Mouse (Mus musculus) gastrocnemius, adult 18-20 months (tissue): ENCODE data around the gene Deaf1. TPM values are rescaled to one million over a fixed set of nuclear protein-coding genes. Genes with fewer than 3 reads are reported as not detected.
A peak's percentile ranks its signal among the peaks of the same experiment; 100 is the strongest.

Source experiments
- DNase-seq: peaks from one replicate; pipeline ENCODE4 v3.0.0; 2021; ENCODE audit warnings: low spot score
- total RNA-seq, 2 experiments: library from RNA; stranded (reverse); gene quantifications; 2 replicates each; pipeline ENCODE4 v1.2.3; 2021

Deaf1 gene
- total RNA-seq, 2 experiments from 2014 or later: 8.9 to 13.2 TPM

DNA sequence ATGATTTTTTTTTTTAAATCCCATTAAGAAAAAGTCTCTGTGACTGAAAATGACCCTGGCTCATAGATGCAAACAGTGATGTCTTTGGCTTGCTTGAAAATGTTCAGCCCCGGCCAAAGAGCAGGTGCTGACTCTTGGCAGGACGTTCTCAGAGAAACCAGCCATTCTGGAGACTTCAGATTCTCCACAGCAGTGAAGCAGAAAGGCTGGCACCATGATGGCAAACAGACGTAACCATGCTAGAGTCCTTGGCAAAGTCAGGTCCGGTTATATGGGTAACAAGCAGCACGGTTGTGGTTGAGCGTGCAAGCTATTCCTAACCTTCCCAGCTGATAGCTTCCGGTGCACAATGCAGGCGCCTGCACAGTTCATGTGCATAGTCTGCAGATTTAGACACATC, 28.3 kb downstream of the Deaf1 start:
- DNase-seq: no peak

DNA sequence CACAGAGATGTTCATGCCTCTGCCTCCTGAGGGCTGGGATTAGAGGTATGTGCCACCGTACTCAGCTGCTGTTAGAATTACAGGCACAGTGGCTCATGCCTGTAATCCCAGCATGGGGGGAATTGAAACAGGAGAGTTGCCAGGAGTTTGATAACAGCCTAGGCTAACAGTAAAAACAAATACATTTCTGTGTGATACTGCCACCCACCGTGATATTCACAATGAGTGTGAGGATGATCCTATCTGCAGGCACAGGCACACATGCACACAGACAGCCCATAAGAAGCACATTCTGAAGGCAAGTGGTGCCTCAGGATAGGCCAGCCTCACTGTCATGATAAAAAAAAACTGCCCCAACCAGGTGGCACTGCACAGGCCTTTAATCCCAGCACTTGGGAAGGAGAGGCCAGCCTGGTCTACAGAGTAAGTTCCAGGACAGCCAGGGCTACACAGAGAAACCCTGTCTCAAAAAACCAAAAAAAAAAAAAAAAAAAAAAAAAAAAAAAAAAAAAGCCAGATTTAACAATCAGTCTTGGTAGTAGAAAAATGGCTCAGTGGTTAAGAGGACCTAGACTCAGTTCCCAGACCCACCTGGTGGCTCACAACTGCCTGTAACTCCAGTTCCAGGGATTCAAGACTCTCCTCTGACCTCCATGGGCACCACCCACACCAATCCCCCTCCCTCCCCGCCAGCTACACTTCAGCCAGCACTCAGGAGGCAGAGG, 29.4 kb downstream of the Deaf1 start:
- no peak for DNase-seq

DNA sequence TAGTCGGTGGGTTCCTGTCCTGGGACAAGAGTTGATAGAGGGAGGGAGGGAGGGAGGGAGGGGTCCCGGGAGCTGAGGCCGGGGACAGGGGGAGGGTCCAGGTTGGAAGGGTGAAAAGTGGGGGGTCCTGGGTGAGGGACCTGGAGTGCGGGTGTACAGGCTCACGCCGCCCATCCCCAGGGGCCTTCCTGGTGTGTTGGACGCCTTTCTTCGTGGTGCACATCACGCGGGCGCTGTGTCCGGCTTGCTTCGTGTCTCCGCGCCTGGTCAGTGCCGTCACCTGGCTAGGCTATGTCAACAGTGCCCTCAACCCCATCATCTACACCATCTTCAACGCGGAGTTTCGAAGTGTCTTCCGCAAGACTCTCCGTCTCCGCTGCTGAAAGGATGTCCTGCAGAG, 33.0 kb downstream of the Deaf1 start:
- no peak for DNase-seq

DNA sequence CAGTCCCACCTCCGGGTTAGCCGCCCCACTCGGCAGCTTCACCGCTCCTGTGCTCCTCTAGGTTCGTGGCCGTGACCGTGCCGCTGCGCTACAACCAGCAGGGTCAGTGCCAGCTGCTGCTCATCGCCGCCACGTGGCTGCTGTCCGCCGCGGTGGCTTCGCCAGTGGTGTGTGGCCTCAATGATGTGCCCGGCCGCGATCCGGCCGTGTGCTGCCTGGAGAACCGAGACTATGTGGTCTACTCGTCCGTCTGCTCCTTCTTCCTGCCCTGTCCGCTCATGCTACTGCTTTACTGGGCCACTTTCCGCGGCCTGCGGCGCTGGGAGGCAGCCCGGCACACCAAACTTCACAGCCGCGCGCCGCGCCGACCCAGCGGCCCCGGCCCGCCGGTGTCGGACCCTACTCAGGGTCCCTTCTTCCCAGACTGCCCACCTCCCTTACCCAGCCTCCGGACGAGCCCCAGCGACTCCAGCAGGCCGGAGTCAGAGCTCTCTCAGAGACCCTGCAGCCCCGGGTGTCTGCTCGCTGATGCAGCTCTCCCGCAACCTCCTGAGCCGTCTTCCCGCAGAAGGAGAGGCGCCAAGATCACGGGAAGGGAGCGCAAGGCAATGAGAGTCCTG, 33.5 kb downstream of the Deaf1 start:
- DNase-seq: peak; percentile 24

DNA sequence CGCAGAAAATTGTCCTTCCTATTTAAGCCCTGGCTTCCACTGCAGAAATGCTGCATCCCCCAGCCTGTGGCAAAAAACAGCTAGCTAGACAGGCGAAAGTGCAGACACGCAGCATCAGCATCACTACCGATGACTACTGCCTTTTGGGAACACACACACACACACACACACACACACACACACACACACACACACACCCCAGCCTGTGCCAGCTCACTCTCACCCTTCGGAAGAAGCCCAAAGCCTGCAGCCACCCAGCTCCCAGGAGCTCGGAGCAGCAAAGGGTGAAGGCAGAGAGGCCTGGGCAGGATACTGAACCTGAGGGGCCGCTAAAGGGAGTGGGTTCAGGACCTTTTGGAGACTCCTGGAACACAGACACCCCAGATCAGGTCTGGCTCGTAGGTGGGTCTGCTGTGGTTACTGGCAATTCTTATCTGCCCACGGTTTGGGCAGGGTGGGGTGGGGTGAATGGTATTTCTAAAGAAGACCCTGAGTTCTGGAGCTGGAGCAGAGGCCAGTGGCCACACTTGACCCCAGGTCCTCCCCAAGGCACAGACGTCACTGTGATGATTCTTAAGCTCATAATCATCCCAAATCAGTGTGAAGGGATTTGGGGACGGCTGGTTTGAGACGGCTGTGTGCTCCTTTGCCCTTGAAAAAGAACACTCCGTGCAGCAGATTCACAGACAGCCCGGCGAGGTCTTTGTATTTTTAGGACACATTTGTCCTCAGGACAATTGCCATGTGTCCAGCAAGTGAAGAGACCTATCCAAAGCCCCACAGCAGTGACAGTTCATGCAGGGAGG, 34.7 kb downstream of the Deaf1 start:
- DNase-seq: no peak

DNA sequence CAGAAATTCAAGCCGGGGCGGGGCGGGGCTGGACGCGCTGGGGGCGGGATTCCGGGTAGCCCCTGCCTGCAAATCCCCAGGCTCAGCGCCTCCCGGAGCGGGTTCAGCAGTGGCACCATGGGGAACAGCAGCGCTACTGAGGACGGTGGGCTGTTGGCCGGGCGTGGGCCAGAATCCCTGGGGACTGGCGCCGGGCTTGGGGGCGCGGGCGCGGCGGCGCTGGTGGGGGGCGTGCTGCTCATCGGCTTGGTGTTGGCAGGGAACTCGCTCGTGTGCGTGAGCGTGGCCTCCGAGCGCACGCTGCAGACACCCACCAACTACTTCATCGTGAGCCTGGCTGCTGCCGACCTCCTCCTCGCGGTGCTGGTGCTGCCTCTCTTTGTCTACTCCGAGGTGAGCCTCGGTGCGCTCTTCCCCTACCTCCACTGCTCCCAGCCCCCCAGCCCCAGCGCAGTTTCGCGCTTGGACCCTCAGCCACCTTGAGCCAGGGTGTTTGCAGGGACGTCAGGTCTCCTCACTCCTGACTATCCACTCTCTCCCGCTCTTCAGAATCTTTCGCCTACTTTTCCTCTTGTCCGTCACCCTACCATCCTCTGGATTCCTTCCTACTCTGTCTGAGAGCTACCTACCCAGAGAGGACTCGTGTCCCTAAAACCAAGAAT, 35.4 kb downstream of the Deaf1 start, which contains the start of gene Drd4:
Gene Drd4, plus strand, starts transcription at position 86 of the 662 bp plus-strand sequence.
- no peak for DNase-seq

DNA sequence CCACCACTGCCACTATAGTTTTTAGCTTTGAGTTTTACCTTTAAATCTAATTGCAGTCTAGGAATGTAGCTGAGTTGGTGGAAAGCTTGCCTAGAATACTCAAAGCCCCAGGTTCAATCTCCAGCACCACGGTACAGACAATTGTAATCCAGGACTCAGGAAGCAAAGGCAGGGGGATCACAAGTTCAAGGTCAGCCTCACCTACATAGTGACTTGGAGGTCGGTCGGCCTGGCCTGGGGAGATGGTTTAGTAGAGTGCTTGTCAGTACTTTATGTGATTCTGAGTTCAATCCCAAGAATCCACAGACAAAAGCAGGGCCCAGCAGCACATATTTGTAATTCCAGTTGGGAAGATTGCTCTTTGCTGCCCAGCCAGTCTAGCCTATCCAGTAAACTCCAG, 39.4 kb downstream of the Deaf1 start:
- no peak for DNase-seq

DNA sequence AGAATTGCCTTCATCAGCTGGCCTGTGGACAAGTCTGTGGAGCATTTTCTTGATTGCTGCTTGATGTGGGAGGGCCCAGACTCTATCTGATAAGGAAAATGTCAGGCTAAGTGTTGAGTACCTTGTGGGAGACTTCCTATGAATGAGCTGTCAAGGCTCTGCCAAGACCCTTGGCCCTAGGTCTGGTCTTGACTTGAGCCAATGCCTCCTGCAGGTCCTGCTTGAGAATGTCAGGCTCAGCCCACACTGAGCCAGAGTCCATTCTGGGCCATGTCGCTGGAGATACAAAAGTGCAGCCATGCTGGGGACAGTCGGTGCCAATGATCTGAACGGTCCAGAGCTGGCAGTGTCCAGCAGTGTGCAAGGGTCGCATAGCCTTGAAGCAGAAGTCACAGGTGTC, 44.7 kb downstream of the Deaf1 start:
- DNase-seq: no peak

DNA sequence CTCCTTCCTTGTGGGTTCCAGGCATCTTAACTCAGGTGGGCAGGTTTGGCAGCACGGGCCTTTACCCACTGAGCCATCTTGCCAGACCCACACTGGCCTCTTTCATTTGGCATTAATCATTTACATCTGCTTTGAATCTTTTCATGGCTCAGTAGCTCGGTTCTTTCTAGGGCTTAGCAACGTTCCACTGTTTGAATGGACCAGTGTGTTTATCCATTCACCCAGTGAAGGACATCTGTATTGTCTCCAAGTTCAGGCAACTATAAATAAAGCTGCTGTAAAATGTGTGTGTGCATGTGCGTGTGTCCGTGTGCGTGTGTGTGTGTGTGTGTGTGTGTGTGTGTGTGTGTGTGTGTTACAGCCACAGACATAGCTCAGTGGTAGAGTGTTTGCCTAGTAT, 46.0 kb downstream of the Deaf1 start:
- DNase-seq: no peak

DNA sequence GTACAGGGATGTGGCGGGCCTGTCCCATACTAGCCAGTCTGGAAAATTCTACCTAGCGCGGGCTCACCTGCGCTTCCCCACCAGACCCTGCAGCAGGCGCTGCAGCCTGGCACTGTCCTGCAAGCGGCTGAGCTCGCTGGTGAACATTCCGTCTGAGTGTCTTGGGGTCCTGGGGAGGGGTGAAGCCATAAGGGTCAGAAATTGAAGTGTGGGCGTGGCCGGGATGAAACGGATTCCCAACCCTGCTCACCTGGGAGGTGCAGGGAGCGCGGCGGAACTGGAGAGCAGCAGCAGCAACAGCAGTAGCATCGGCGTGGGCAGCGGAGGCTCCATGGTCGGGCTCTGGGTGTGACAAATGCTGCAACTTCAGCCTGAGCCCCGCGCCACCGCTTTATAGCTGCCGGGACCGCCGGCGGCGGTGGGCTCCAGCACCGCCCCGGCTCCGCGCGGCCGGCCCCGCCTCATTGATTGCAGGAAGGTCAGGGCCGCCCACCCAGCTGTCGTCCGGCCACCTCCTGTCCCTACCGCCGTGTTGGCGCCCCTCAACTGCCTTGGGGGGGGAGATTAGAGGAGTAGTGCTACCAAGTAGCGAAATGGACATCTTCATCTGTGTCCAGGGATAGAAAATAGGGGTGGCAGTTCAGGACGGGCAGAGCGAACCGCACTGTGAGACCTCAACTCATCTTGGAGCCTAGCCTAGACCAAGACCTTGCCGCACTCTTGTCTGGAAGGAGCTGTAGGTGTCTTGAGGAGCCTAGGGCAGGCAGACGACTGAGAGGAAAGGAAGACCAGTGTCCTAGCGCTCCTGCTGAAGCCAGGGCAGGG, 48.5 kb downstream of the Deaf1 start, which contains the start of gene Sct:
Gene Sct, minus strand, starts transcription at position 368 of the 825 bp plus-strand sequence.
- DNase-seq: no peak

DNA sequence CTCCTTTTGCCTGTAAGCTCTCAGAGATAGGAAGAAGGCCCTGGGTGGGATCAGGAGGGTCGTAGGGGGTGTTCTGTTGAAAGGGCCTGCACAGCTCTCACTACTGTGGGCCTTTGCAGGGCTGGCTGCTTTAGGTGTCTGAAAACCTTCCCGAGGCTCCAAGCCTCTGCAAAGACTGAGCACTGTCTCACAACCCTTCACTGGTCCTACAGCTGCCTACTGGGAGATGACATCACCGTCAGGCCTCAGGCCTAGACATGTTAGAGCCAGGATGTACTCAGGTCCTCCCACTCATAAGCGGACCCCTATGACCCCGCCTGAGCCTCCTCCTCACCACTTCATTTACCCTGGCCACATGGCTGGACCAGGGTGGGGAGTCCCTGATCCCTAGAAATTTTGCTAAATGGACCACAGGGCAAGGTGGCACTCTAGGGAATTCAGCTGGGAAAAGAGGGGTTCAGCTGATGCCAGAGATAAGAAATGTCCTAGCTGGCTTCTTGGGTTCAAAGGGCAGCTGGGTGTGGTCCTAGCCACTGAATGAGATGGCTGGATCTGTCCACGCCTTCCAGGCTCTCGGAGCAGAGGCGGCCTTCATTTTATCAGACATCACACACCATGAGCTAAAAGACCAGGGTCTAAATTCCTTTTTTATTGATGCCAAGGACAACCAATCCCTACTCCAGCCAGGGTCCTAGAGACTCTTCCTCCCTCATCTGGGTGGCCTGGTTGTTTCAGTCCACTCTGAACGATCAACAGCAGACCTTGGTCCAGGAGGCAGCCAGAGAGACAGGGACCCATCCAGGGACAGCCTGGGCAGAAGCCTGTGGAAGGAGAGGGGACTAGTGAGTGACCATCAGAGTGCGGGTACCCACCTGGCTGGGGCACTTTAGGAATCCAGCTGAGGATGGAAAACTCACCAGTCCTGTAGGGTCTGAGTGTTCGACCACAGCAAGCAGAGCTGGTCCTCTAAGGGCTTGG, 49.5 kb downstream of the Deaf1 start:
- no peak for DNase-seq

DNA sequence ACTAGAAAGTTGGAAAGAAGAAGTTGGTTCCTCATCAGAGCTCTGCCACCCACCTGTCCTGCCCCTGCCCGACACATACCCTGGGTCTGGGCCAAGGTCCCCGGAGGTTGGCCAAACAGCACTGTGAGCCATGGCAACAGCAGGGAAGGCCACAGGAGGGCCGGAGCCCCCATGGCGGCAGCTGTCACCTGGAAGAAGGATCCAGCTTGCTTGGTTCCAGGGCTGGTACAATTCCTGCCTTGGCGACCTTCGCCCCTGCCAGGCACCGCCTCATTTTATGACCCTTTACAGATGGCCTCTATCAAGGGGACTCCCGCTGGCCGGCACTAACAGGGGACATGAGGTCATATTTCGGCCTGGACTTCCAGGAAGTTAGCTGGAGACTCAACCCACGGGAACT, 50.9 kb downstream of the Deaf1 start, which contains the start of gene Cdhr5:
Gene Cdhr5, minus strand, starts transcription at position 241 of the 400 bp plus-strand sequence.
- no peak for DNase-seq

DNA sequence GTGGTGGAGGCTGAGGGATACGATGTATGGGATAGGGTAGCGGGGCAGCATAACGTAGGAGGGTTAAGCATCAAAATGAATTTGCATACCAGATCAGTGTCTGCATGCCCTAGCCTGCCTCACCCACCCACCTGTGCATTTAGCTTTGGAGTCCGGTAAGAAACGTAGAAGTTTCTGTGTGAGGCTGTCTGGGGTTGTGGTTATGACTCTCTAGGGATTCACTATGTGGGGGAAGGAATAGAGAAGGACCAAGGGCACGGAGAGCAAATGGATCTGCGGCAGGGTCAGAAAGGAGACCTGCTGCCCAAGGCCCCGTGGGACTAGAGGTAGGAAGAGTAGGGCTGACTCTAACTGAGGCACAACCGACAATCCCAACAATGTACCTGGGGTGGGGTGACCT, 52.1 kb downstream of the Deaf1 start:
- no peak for DNase-seq

DNA sequence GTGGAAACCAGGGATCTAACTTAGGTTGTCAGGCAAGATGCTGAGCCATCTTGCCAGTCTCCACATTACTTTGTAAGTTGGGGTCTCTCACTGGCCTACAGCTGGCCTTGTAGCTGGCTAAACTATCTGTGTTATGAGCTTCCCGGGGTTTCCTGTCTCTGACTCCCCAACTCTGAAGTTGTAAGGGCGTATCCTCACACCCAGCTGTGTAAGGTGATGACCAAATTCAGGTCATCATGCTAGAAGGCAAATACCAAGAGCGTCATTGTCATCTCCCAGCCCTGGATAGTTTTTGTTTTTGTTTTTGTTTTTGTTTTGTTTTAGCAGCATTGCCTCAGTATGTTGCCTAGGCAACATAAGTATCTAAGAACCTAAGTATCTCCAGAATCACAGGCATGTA, 56.9 kb downstream of the Deaf1 start:
- DNase-seq: no peak

DNA sequence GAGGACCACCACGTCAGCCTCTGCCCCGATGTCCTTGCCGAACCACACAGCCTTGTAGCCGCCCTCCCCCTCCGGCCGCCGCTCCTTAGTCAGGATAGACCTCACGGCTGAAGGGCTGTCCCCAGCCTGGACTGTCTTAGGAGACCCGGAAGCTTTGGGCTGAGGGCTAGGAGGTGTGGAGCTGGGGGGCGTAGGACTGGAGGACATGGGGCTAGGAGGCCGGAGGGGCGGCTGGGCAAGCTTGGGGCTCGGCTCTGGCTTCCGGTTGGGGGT, 58.3 kb downstream of the Deaf1 start:
- no peak for DNase-seq

DNA sequence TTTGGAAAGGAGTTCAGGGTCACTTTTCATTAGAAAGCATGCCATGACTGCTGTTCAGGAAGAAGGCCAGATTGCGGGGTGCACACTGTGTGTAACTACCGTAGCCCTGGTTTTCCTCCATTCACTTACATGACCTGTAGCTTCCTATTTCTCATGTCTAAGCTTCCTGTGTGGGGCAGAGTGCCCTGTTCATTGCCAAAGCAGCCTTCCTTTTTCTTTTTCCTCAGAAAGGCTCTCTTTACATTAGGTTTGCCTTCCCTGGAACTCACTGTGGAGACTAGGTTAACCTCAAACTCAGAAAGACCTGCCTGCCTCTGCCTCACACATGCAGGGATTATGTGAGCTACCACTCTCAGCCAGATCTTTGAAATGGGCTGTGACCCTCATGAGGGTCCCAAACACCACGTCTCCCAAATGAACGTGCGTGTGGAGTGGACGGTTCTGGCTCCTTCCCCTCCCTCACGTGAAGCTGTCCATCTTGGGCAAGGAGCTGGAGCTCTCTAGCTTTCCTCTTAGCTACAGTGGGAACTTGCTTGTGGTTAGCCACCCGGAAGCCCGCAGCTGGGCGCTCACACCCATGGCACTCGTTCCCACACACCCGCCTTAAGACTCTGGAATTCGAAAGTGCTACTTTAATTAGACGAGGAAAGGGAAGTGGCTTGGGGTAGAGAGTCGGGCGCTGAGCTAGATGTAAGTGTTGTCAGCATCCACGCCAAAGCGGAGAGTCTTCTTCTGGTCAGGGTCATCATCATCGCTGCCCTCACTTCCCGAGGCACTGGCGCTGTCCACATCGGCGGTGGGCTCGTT, 58.8 kb downstream of the Deaf1 start:
- no peak for DNase-seq

DNA sequence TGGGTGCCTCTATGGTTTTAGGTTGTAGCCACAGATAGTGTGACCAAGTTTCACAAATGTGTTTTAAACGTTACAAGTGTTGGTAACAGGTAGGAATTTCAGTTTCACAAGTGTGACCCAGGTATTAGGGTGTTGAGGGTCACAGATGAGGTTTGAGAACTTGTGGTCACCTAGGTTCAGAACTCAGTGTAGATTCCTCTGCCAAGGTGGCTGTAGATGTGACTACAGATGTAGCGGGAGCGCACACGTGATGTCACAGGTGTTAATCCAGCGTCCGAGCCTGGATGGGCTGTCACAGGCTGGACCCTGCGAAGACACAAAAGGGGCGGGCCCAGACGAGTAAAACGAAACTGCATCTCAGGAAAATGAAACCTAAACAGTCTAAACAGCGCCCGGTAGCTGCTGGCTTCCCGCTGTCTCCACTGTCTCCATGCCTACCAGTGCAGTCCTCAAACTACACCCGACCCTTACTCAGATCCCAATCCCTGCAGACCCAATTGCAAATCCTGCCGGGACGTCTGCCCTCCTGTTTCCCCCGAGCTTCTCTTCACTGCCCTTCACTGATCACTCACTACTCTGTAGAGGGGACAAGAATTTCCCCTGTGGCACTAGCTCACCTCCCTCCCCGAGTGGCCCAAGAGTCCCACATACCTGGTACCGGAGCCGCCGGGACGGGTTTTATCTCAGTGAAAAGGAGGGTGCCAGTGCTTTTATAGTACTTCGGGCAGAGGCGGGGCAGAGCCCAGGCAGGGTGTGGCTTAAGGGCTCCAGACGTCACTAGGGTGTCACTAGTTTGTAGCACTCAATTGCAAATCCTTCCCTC, 61.5 kb downstream of the Deaf1 start, which contains the start of gene Irf7:
Gene Irf7, minus strand, starts transcription at position 743 of the 823 bp plus-strand sequence.
- peak; percentile 68 for DNase-seq

DNA sequence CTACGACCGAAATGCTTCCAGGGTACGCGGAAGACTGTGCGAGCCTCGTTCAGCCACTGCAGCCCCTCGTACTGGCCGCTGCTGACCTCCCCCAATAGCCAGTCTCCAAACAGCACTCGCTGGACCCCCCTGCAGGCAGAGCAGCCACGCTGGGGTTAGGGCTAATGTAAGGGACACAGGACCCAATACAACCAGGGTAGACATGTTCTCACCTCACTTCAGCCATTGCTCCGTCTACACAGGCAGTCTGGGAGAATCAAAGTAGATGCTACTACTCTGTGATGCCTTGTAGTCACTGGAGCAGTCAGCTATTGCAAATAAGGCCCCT, 62.1 kb downstream of the Deaf1 start:
- DNase-seq: no peak
